ENCODE assay signal across 9 mouse cellular contexts in genomic region chr12:113103846-113104451, GRCm38 (mm10). TPM values are rescaled to one million over a fixed set of nuclear protein-coding genes. Genes with fewer than 3 reads are reported as not detected.
A peak's percentile ranks its signal among the peaks of the same experiment; 100 is the strongest.
DNase-seq lines count a peak whose midpoint lies in the region; ATAC-seq lines count a peak whose summit lies in the region.
"Had no signal": no experiment of that assay in that cellular context is flagged by ENCODE, and none has a peak within 500 bp of the region (broad histone marks: within the 10 kb centered on the region; RNA-seq: fewer than 3 reads in every experiment).

No protein-coding gene starts in this region.

- H3K36me3 ChIP-seq in kidney, embryonic 14.5 days (ENCODE audit: control insufficient read depth, insufficient read depth, low read length) = 0 out of 2 replicates have a peak, but pooled peaks cover 7% of the 10 kb centered on the region
- H3K36me3 ChIP-seq in liver, embryonic 15.5 days (replicated peaks) = no peaks in the 10 kb centered on the region; the same call in 1 of the 2 replicates

- 87% methylated on average over 8 of the region's 8 CpGs for WGBS in kidney, embryonic 14.5 days
- WGBS in liver, embryonic 15.5 days (ENCODE audit: insufficient replicate concordance) = 70% methylated on average over 8 of the region's 8 CpGs

- peaks cover 5% of the 10 kb centered on the region; the same call in 1 of the 2 replicates for H3K9me3 ChIP-seq in kidney, embryonic 14.5 days (ENCODE audit: control insufficient read depth, low read length)
- H3K9me3 ChIP-seq in liver, embryonic 15.5 days (replicated peaks) = no peaks in the 10 kb centered on the region

- no peaks in the 10 kb centered on the region for H3K27me3 ChIP-seq in kidney, embryonic 14.5 days (ENCODE audit: control insufficient read depth, insufficient read depth, low read length)
- H3K27me3 ChIP-seq in liver, embryonic 15.5 days = no peaks in the 10 kb centered on the region
- H3K27me3 ChIP-seq: megakaryocyte, embryonic 14.5 days had no signal

- ATAC-seq in kidney, embryonic 14.5 days (ENCODE audit: low FRiP score, low TSS enrichment) = 0 out of 2 replicates have a peak, but pooled peaks have one; percentile 8
- ATAC-seq in liver, embryonic 15.5 days (ENCODE audit: insufficient read depth) = no peak
- ATAC-seq in inflammation-experienced regulatory T-cells, adult 6 months = no peak

- H3K4me3 ChIP-seq in kidney, embryonic 14.5 days (ENCODE audit: low read length) = no peak overlapping the region
- H3K4me3 ChIP-seq in liver, embryonic 15.5 days (replicated peaks) = no peak overlapping the region
- H3K4me3 ChIP-seq: megakaryocyte, embryonic 14.5 days had no signal

- no peak overlapping the region for H3K27ac ChIP-seq in kidney, embryonic 14.5 days (ENCODE audit: low read depth, low read length)
- H3K27ac ChIP-seq in liver, embryonic 15.5 days (replicated peaks) = peak overlapping the region; percentile 43; the same call in 1 of the 2 replicates

- DNase-seq in kidney, postnatal 10 days = no peak
- DNase-seq in ES-CJ7 (ENCODE audit: low read depth, low spot score) = peak; percentile 79
- DNase-seq in cerebellum, adult 8-10 months = peak; percentile 43
- no peak for DNase-seq in frontal cortex, postnatal 25 days (ENCODE audit: low spot score in 2 of 2)

- no peak overlapping the region for H3K9ac ChIP-seq in kidney, embryonic 14.5 days (ENCODE audit: low read depth, low read length)
- H3K9ac ChIP-seq in liver, embryonic 15.5 days = no peak overlapping the region

- peaks cover 27% of the 10 kb centered on the region for H3K4me1 ChIP-seq in kidney, embryonic 14.5 days (ENCODE audit: control insufficient read depth, insufficient read depth, low read length)
- peaks cover 95% of the 10 kb centered on the region for H3K4me1 ChIP-seq in liver, embryonic 15.5 days (replicated peaks)

- no peak overlapping the region for H3K4me2 ChIP-seq in kidney, embryonic 14.5 days (replicated peaks; ENCODE audit: low read depth, low read length)
- no peak overlapping the region for H3K4me2 ChIP-seq in liver, embryonic 15.5 days

RNA-seq across cellular contexts. Expression of gene Mta1, which starts 5.9 kb away (rescaled TPM):
- polyA plus RNA-seq in kidney, embryonic 14.5 days (2014; fragmentation: Nextera tagmentation; extraction: Ambion mirVana) = 23.0 and 26.2 TPM in 2 replicates
- 3.8 and 4.4 TPM in 2 replicates for polyA plus RNA-seq in liver, embryonic 15.5 days (2015; fragmentation: Nextera tagmentation; extraction: Ambion mirVana)
- 10 to 100 TPM; 12.1 to 15.0 (median 13.8) TPM for polyA plus RNA-seq in inflammation-experienced regulatory T-cells, adult 6 months (2017; shearing (Covaris generic))

RNA-seq across cellular contexts. Expression of gene Tex22, which starts 29.6 kb away (rescaled TPM):
- not detected in 2 replicates for polyA plus RNA-seq in kidney, embryonic 14.5 days (2014; fragmentation: Nextera tagmentation; extraction: Ambion mirVana)
- polyA plus RNA-seq in liver, embryonic 15.5 days (2015; fragmentation: Nextera tagmentation; extraction: Ambion mirVana) = not detected in 2 replicates
- under 1 TPM in 1 of 3 experiments, not detected in 2; 0.30 TPM for polyA plus RNA-seq in inflammation-experienced regulatory T-cells, adult 6 months (2017; shearing (Covaris generic))
- polyA plus RNA-seq: heart, embryonic 16.5 days had no signal

RNA-seq across cellular contexts. Expression of gene Crip2, which starts 36.1 kb away (rescaled TPM):
- 162 and 174 TPM in 2 replicates for polyA plus RNA-seq in kidney, embryonic 14.5 days (2014; fragmentation: Nextera tagmentation; extraction: Ambion mirVana)
- 45.1 and 51.5 TPM in 2 replicates for polyA plus RNA-seq in liver, embryonic 15.5 days (2015; fragmentation: Nextera tagmentation; extraction: Ambion mirVana)
- polyA plus RNA-seq in inflammation-experienced regulatory T-cells, adult 6 months (2017; shearing (Covaris generic)) = 10 to 100 TPM in 1 of 3 experiments, 1 to 10 TPM in 2; 4.9 to 10.4 (median 6.0) TPM

RNA-seq across cellular contexts. Expression of gene Crip1, which starts 42.2 kb away (rescaled TPM):
- 194 and 281 TPM in 2 replicates for polyA plus RNA-seq in kidney, embryonic 14.5 days (2014; fragmentation: Nextera tagmentation; extraction: Ambion mirVana)
- polyA plus RNA-seq in liver, embryonic 15.5 days (2015; fragmentation: Nextera tagmentation; extraction: Ambion mirVana) = 89.4 and 102 TPM in 2 replicates
- 1,000 to 10,000 TPM in 1 of 3 experiments, 100 to 1,000 TPM in 2; 839 to 2,286 (median 900) TPM for polyA plus RNA-seq in inflammation-experienced regulatory T-cells, adult 6 months (2017; shearing (Covaris generic))

RNA-seq across cellular contexts. Expression of gene Tedc1, which starts 52.3 kb away (rescaled TPM):
- 33.0 and 37.4 TPM in 2 replicates for polyA plus RNA-seq in kidney, embryonic 14.5 days (2014; fragmentation: Nextera tagmentation; extraction: Ambion mirVana)
- polyA plus RNA-seq in liver, embryonic 15.5 days (2015; fragmentation: Nextera tagmentation; extraction: Ambion mirVana) = 11.3 and 11.5 TPM in 2 replicates
- 10 to 100 TPM in 1 of 3 experiments, 1 to 10 TPM in 1, under 1 TPM in 1; 0.90 to 12.3 (median 3.1) TPM for polyA plus RNA-seq in inflammation-experienced regulatory T-cells, adult 6 months (2017; shearing (Covaris generic))

Comparison
In these comparisons a context has a peak if more than half of its experiments do, and no peak if none do; other contexts are left out.
1. DNase-seq: peak in ES-CJ7 (single experiment) and cerebellum, adult 8-10 months (single experiment); none in kidney, postnatal 10 days (single experiment) and frontal cortex, postnatal 25 days (0 of 2).